Mouse (Mus musculus) stomach, embryonic 14.5 days (tissue): ENCODE measurements at regions not wholly inside any gene's neighbourhood (a gene's known extent, or its start where the extent isn't known, plus 50 kb on each side); places are given as distances from the start of the nearest gene placed in this dataset.

Experiments used
- ATAC-seq: fragments of 200-750 bp; cut with Nextera tagmentation; 2 replicates; pipeline ENCODE4 v1.8.0; 2017; ENCODE audit warnings: low read depth, moderate TSS enrichment; ENCODE audit not compliant: insufficient number of reproducible peaks, insufficient read depth, low FRiP score
- H3K27ac ChIP-seq: fragments of 300-500 bp; sonication (generic); 2 replicates; pipeline ENCODE4 v1.5.1; 2014; ENCODE audit warnings: mild to moderate bottlenecking, low read length, moderate library complexity, mixed read lengths
- H3K27me3 ChIP-seq: fragments of 300-500 bp; sonication (generic); 2 replicates; pipeline ENCODE4 v1.6.1; 2014; ENCODE audit warnings: low read length, control low read depth, mixed read lengths; ENCODE audit not compliant: control insufficient read depth, insufficient read depth
- H3K36me3 ChIP-seq: fragments of 300-500 bp; sonication (generic); 2 replicates; pipeline ENCODE4 v1.6.1; 2014; ENCODE audit warnings: mild to moderate bottlenecking, control low read depth, low read length, moderate library complexity, mixed read lengths; ENCODE audit not compliant: control insufficient read depth, insufficient read depth
- H3K4me1 ChIP-seq: fragments of 300-500 bp; sonication (generic); 2 replicates; pipeline ENCODE4 v1.6.1; 2014; ENCODE audit warnings: low read length, control low read depth, mixed read lengths; ENCODE audit not compliant: control insufficient read depth, insufficient read depth
- H3K4me2 ChIP-seq: fragments of 300-500 bp; sonication (generic); replicated peaks from 2 replicates; pipeline ENCODE4 v1.6.1; 2014; ENCODE audit warnings: low read depth, low read length, control low read depth
- H3K4me3 ChIP-seq: fragments of 300-500 bp; sonication (generic); 2 replicates; pipeline ENCODE4 v1.5.1; 2014; ENCODE audit warnings: low read depth, low read length, control low read depth
- H3K9ac ChIP-seq: fragments of 300-500 bp; sonication (generic); replicated peaks from 2 replicates; pipeline ENCODE4 v1.6.1; 2014; ENCODE audit warnings: low read depth, mild to moderate bottlenecking, control low read depth, low read length, moderate library complexity, mixed read lengths
- H3K9me3 ChIP-seq: fragments of 300-500 bp; sonication (generic); 2 replicates; pipeline ENCODE4 v1.6.1; 2016; ENCODE audit warnings: low read depth, low read length, control low read depth; ENCODE audit not compliant: control insufficient read depth
- WGBS: fragments of 180-500 bp; shearing (Covaris S2); extraction: QIAGEN DNeasy Blood & Tissue Kit; methylation state at CpG from one replicate; pipeline ENCODE4 v1.1.7; 2014; 5-methylcytosine and 5-hydroxymethylcytosine counted together

DNA sequence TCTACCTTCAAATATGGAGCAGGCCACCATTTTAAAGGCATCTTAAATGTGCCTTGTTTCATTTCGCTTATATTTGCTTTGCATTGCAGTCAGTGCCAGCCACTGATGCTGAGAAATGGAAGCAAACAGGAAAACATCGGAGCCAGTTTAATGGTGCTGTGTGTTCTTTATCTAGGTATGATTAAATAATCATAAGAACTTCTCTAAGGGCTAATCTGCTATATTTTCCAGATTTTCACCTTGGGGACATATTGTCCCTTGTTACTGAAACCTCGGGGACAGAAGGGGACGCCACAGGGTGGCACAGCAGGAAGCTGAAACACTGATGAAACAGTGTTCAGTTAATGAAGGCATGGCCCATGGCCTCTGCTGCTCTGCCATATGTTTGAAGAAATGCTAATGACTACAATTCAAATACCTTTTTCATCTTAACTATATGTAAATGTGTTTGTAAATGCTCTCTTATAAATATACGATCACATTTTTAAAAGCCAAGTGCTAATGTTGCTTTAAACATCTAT is 562.6 kb downstream of the Etv1 start:
- H3K9ac ChIP-seq: no peak overlapping the region
- ATAC-seq: no peak
- WGBS: 90% methylated on average over 5 of the region's 5 CpGs

DNA sequence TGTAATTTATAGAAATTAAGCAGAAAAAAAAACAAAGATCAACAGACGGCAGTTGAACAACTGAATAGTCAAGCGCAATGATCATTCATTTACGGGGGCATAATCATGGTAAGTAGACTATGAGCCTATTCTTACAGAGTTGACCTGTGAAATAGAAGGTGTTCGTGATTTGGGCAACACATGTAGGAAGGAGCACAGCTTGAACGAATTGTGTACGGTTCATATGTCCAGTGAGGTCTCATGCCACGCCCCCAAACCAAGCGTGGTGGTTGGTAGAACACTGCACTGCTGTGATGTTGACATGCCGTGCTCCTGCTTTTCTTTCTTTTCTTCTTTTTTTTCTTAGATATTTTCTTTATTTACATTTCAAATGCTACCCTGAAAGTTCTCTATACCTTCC is 563.1 kb downstream of the Etv1 start:
- no peak for ATAC-seq
- Histone ChIP-seq H3K27ac (no peak overlapping the region), H3K4me2 (no peak overlapping the region), H3K9me3 (no peaks in the 10 kb centered on the region), H3K27me3 (no peaks in the 10 kb centered on the region), H3K4me1 (0 out of 2 replicates have a peak, but pooled peaks cover 4% of the 10 kb centered on the region), H3K36me3 (no peaks in the 10 kb centered on the region), H3K4me3 (no peak overlapping the region), H3K9ac (no peak overlapping the region)
- 92% methylated on average over 9 of the region's 9 CpGs for WGBS

More for the DNA sequence above, 562.6 kb downstream of the Etv1 start:
- H3K4me3 ChIP-seq: no peak overlapping the region
- no peaks in the 10 kb centered on the region for H3K27me3 ChIP-seq
- no peak overlapping the region for H3K4me2 ChIP-seq
- H3K27ac ChIP-seq: no peak overlapping the region
- H3K4me1 ChIP-seq: 0 out of 2 replicates have a peak, but pooled peaks cover 4% of the 10 kb centered on the region
- H3K36me3 ChIP-seq: no peaks in the 10 kb centered on the region
- no peaks in the 10 kb centered on the region for H3K9me3 ChIP-seq

DNA sequence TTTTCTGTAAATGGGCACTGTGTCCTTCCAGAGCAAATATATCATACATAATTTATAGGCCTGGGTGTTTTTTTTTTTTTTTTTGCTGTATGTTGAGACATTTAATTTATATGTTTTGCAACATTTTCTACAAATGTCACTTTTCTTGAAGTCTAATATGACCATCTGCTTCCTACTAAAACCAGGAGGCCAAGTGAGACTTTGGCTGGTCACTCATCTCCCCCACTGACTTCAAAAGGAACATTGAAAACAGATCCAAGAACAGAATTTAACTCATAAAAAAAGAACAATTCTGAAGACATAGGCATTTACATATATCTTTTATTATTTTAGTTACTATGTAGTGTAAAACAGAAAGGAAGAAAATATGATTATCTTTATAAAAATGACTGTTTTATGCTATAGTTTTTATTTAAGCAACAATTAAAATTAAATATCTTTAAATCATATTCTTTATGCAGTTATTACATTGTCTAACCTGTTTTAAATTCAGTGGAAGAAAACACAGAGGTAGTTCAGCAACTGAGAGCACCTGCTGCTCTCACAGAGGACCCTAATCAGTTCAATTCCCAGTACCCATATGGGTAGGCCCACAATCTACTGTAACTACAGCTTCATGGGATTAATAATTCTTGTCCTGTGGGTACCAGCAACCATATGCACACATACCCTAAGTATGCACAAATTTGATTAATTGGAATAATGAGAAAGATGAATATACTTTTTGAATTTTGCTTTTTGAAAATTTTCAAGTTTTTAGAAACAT is 592.5 kb downstream of the Etv1 start:
- Histone ChIP-seq H3K4me1 (no peaks in the 10 kb centered on the region), H3K9me3 (no peaks in the 10 kb centered on the region), H3K4me2 (no peak overlapping the region), H3K27ac (no peak overlapping the region), H3K4me3 (no peak overlapping the region), H3K9ac (no peak overlapping the region), H3K36me3 (no peaks in the 10 kb centered on the region), H3K27me3 (no peaks in the 10 kb centered on the region)
- ATAC-seq: no peak

DNA sequence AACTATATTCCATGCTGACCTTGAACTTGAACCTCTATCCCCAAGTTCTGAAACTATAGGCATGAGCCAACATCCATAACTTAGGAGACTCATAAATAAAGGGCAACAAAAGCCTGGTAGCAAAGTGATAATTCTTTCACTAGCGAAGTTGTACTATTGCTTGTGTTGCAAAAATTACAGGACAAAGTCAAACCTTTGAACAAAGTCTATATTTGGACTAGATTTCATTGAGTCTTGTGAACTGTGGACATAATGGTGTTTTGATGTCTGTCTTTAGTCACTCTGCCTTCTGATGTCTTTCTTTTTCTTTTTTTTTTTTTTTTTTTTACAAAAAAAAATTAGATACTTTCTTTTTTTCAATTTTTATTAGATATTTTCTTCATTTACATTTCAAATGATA is 594.5 kb downstream of the Etv1 start:
- Histone ChIP-seq H3K36me3 (no peaks in the 10 kb centered on the region), H3K9ac (no peak overlapping the region), H3K4me2 (no peak overlapping the region), H3K4me3 (no peak overlapping the region), H3K9me3 (no peaks in the 10 kb centered on the region), H3K27me3 (no peaks in the 10 kb centered on the region), H3K4me1 (no peaks in the 10 kb centered on the region), H3K27ac (no peak overlapping the region)
- no peak for ATAC-seq
- 93% methylated on average over 1 of the region's 1 CpGs for WGBS
